Mouse (Mus musculus): ENCODE data around the gene Ncor1. TPM values are rescaled to one million over a fixed set of nuclear protein-coding genes. Genes with fewer than 3 reads are reported as not detected.

The Ncor1 gene
- polyA plus RNA-seq, 1 experiment from 2014 or later: 82.2 TPM

DNA sequence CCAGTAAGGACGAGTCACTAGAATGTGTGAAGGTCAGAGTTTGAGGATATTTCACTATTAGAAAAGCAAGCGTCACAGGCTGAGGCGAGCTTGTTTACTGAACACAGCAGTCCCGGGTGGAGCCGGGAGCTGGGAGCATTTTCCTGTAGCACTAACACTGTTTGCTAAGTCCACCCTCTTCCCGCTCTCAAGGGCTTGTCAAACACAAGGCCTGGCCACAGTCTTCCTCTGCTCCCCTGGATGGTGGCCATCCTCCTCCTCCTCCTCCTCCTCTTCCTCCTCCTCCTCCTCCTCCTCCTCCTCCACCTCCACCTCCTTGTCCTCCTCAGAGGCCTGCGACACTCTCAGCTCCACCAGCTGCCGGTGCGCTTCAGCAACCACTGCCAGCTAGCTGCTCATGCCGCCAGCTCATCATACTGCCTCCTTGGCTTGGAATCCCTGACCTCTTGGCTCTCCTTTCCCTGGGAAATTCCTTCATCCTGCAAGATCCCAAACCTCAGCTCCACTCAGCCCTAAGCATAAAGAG lies 37.0 kb upstream of the Ncor1 start:
- Histone ChIP-seq H3K9ac (ENCODE audit: low read length) (peak overlapping the region; percentile 35), H3K27ac (replicated peaks) (peak overlapping the region; percentile 94), H3K4me2 (replicated peaks; ENCODE audit: low read depth) (no peak overlapping the region; the same call in 1 of the 2 replicates), H3K9me3 (ENCODE audit: control insufficient read depth, low read length) (no peaks in the 10 kb centered on the region), H3K4me3 (ENCODE audit: low read depth, low read length) (no peak overlapping the region), H3K36me3 (ENCODE audit: control insufficient read depth, insufficient read depth, low read length) (no peaks in the 10 kb centered on the region), H3K27me3 (ENCODE audit: control insufficient read depth, insufficient read depth, low read length) (no peaks in the 10 kb centered on the region), H3K4me1 (replicated peaks; ENCODE audit: control insufficient read depth, insufficient read depth) (peaks cover 3% of the 10 kb centered on the region; the same call in 1 of the 2 replicates)
- peak; percentile 76 for ATAC-seq (ENCODE audit: low FRiP score, low TSS enrichment)
- TF ChIP-seq EP300 (optimal IDR thresholded peaks at IDR 0.05) (no peak), CTCF (IDR thresholded peaks at IDR 0.05; ENCODE audit: low read depth) (no peak)
- DNase-seq (ENCODE audit: low spot score): peak; percentile 70
- 11% methylated on average over 9 of the region's 10 CpGs for WGBS

DNA sequence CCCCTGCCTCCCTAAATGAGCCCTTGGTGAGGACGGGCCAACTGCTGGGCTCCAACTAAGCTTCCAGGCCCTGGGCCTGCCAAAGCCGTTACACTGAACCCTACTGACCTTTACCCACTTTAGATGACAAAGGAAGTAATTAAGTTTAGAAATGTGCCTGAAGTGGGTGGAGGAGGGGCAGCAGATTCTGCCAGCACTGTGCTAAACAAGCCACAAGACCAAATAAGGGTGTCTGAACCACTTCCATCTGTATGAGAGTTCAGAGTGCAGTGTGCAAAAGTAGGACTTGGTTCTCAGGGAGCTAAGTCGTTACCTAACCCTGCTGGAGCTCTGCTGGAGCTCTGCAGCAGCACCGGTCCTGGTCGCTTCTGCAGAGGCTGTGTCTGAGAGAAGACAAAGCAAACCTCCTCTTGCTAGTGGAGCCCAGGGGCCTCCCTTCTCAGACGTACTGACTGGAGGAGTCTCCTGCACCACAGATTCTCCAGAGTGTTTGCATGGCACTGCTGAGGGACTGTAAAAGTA lies 36.5 kb upstream of the Ncor1 start:
- WGBS: 7% methylated on average over 6 of the region's 6 CpGs
- peak; percentile 90 for ATAC-seq (ENCODE audit: low FRiP score, low TSS enrichment)
- H3K27ac ChIP-seq (replicated peaks): peak overlapping the region; percentile 94
- no peaks in the 10 kb centered on the region for H3K9me3 ChIP-seq (ENCODE audit: control insufficient read depth, low read length)
- H3K27me3 ChIP-seq (ENCODE audit: control insufficient read depth, insufficient read depth, low read length): no peaks in the 10 kb centered on the region
- TF ChIP-seq EP300 (optimal IDR thresholded peaks at IDR 0.05): peak; percentile 6
- no peak for TF ChIP-seq CTCF (IDR thresholded peaks at IDR 0.05; ENCODE audit: low read depth)
- H3K9ac ChIP-seq (ENCODE audit: low read length): peak overlapping the region; percentile 35
- H3K4me1 ChIP-seq (replicated peaks; ENCODE audit: control insufficient read depth, insufficient read depth): peaks cover 3% of the 10 kb centered on the region; the same call in 1 of the 2 replicates
- peak; percentile 55 for DNase-seq (ENCODE audit: low spot score)
- no peak overlapping the region; the same call in 1 of the 2 replicates for H3K4me2 ChIP-seq (replicated peaks; ENCODE audit: low read depth)
- no peaks in the 10 kb centered on the region for H3K36me3 ChIP-seq (ENCODE audit: control insufficient read depth, insufficient read depth, low read length)
- H3K4me3 ChIP-seq (ENCODE audit: low read depth, low read length): no peak overlapping the region

DNA sequence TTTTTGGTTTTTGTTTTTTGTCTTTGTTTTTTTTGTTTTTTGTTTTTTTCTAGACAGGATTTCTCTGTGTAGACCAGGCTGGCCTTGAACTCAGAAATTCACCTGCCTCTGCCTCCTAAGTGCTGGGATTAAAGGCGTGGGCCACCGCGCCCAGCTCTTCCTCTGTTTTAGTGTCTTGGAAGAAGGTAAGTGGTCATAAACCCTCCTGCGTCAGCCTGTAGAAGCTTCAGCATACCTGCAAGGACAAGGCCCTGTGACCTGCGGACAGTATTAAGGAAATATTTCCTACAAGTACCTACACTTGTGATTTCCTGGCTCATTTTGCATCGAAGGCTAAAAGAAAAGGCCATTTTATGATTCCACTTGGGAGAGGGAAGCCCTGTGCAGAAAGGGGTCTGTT lies 35.4 kb upstream of the Ncor1 start:
- WGBS: 97% methylated on average over 6 of the region's 6 CpGs
- Histone ChIP-seq H3K27me3 (ENCODE audit: control insufficient read depth, insufficient read depth, low read length) (no peaks in the 10 kb centered on the region), H3K4me1 (replicated peaks; ENCODE audit: control insufficient read depth, insufficient read depth) (peaks cover 3% of the 10 kb centered on the region; the same call in 1 of the 2 replicates), H3K9me3 (ENCODE audit: control insufficient read depth, low read length) (no peaks in the 10 kb centered on the region), H3K36me3 (ENCODE audit: control insufficient read depth, insufficient read depth, low read length) (no peaks in the 10 kb centered on the region), H3K4me3 (ENCODE audit: low read depth, low read length) (no peak overlapping the region), H3K9ac (ENCODE audit: low read length) (no peak overlapping the region), H3K4me2 (replicated peaks; ENCODE audit: low read depth) (no peak overlapping the region), H3K27ac (replicated peaks) (no peak overlapping the region)
- TF ChIP-seq EP300 (optimal IDR thresholded peaks at IDR 0.05) (no peak), CTCF (IDR thresholded peaks at IDR 0.05; ENCODE audit: low read depth) (no peak)
- DNase-seq (ENCODE audit: low spot score) (no peak), ATAC-seq (ENCODE audit: low FRiP score, low TSS enrichment) (no peak)

DNA sequence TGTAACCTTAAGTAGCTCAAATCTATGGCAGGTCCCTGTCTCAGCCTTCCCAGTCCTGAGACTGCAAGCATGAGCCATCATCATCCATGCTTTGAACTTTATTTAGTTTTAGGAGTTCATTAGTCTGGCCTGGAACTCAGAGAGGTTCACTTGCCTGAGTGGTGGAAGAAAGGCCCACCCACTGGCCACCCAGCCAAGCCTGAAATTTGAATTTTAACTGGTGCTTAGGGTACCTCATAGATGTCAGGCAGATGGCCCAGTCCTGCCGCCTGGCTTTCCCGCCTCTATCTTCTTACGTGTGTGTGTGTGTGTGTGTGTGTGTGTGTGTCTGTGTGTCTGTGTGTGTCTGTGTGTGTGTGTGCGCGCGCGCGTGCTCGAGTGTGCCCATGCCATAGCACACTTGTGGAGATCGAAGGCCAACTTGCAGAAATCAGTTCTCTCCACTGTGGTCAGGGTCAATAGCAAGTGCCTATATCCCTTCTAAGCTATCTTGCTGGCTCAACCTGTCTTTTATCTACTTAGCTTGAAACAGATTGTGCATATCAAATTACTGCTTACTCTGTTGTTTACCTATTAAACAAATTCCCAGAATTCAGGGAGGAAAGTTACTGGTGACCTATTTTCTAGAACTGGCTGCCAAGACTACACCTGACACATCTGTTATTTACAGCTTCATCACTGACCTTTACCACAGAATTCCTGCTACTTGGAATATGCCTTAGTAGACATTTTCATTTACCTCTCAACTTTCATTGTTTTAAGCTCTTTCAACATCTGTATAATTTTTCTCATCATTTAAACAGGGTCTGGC lies 29.4 kb upstream of the Ncor1 start:
- ATAC-seq (ENCODE audit: low FRiP score, low TSS enrichment): peak; percentile 85
- H3K4me2 ChIP-seq (replicated peaks; ENCODE audit: low read depth): no peak overlapping the region
- TF ChIP-seq EP300 (optimal IDR thresholded peaks at IDR 0.05) (no peak), CTCF (IDR thresholded peaks at IDR 0.05; ENCODE audit: low read depth) (no peak)
- no peak overlapping the region for H3K4me3 ChIP-seq (ENCODE audit: low read depth, low read length)
- H3K27me3 ChIP-seq (ENCODE audit: control insufficient read depth, insufficient read depth, low read length): no peaks in the 10 kb centered on the region
- H3K27ac ChIP-seq (replicated peaks): 0 out of 2 replicates have a peak overlapping the region, but pooled peaks have one; percentile 8
- no peaks in the 10 kb centered on the region for H3K9me3 ChIP-seq (ENCODE audit: control insufficient read depth, low read length)
- H3K9ac ChIP-seq (ENCODE audit: low read length): no peak overlapping the region
- WGBS: 84% methylated on average over 10 of the region's 10 CpGs
- DNase-seq (ENCODE audit: low spot score): peak; percentile 40
- H3K4me1 ChIP-seq (replicated peaks; ENCODE audit: control insufficient read depth, insufficient read depth): no peaks in the 10 kb centered on the region
- no peaks in the 10 kb centered on the region for H3K36me3 ChIP-seq (ENCODE audit: control insufficient read depth, insufficient read depth, low read length)

DNA sequence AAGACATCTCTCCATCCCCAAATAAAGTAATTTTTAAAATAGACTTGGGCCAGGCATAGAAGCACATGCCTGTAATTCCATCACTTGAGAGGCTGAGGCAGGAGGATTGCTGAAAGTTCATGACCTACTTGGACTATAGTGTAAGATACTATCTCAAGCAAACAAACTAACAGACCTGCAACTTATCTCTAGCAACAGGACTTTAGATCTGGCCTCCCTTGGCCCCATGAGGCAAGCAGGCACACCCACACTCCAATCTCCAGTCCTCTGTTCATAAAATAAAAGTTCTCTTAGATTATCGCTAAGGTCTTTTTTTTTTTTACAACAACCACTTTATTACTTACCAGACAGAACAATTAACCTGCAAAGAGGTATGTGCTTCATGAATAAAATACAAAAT lies 28.6 kb upstream of the Ncor1 start:
- WGBS: 80% methylated on average over 1 of the region's 1 CpGs
- DNase-seq (ENCODE audit: low spot score) (no peak), ATAC-seq (ENCODE audit: low FRiP score, low TSS enrichment) (no peak)

DNA sequence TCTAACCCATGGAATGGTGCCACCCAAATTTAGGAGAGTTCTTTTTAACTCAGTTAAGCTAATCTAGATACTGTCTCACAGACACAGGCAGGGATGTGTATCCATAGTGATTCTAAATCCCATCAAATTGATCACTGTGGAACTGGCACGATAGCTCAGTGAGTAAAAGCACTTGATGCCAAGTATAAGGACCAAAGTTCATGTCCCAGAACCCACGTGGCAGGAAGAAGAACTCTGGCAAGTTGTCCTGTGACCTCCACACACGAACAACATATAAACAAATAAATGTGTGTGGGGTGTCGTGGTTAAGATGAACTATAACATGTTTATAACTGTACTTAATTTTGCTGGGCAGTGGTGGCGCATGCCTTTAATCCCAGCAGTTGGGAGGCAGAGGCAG lies 21.2 kb upstream of the Ncor1 start:
- no peak overlapping the region for H3K4me2 ChIP-seq (replicated peaks; ENCODE audit: low read depth)
- H3K4me3 ChIP-seq (ENCODE audit: low read depth, low read length): no peak overlapping the region
- no peaks in the 10 kb centered on the region for H3K36me3 ChIP-seq (ENCODE audit: control insufficient read depth, insufficient read depth, low read length)
- H3K9ac ChIP-seq (ENCODE audit: low read length): no peak overlapping the region
- 69% methylated on average over 5 of the region's 5 CpGs for WGBS
- no peaks in the 10 kb centered on the region for H3K27me3 ChIP-seq (ENCODE audit: control insufficient read depth, insufficient read depth, low read length)
- ATAC-seq (ENCODE audit: low FRiP score, low TSS enrichment) (no peak), DNase-seq (ENCODE audit: low spot score) (no peak)
- TF ChIP-seq EP300 (optimal IDR thresholded peaks at IDR 0.05) (no peak), CTCF (IDR thresholded peaks at IDR 0.05; ENCODE audit: low read depth) (no peak)
- no peaks in the 10 kb centered on the region for H3K4me1 ChIP-seq (replicated peaks; ENCODE audit: control insufficient read depth, insufficient read depth)
- no peaks in the 10 kb centered on the region for H3K9me3 ChIP-seq (ENCODE audit: control insufficient read depth, low read length)
- no peak overlapping the region for H3K27ac ChIP-seq (replicated peaks)

More for the DNA sequence above, 28.6 kb upstream of the Ncor1 start:
- no peak overlapping the region for H3K4me2 ChIP-seq (replicated peaks; ENCODE audit: low read depth)
- H3K4me1 ChIP-seq (replicated peaks; ENCODE audit: control insufficient read depth, insufficient read depth): no peaks in the 10 kb centered on the region
- H3K9ac ChIP-seq (ENCODE audit: low read length): no peak overlapping the region
- no peaks in the 10 kb centered on the region for H3K27me3 ChIP-seq (ENCODE audit: control insufficient read depth, insufficient read depth, low read length)
- H3K4me3 ChIP-seq (ENCODE audit: low read depth, low read length): no peak overlapping the region
- no peaks in the 10 kb centered on the region for H3K9me3 ChIP-seq (ENCODE audit: control insufficient read depth, low read length)
- TF ChIP-seq CTCF (IDR thresholded peaks at IDR 0.05; ENCODE audit: low read depth): no peak
- no peak for TF ChIP-seq EP300 (optimal IDR thresholded peaks at IDR 0.05)
- H3K36me3 ChIP-seq (ENCODE audit: control insufficient read depth, insufficient read depth, low read length): no peaks in the 10 kb centered on the region
- no peak overlapping the region for H3K27ac ChIP-seq (replicated peaks)
